Mouse (Mus musculus) induced T-regulatory cell, adult 2 months (primary cell): Measurements from ENCODE around the gene Elk3.

Experiments
- DNase-seq: peaks from one replicate; pipeline ENCODE4 v3.0.0-alpha.2; 2012; ENCODE audit warnings: low read depth

Gene Elk3

GRCm38 (mm10) chr10:93331543-93331942 lies 20.6 kb upstream of the Elk3 start:
- DNase-seq = no peak

- DNase-seq = no peak
These were observed 17.4 kb upstream of the Elk3 start for GRCm38 (mm10) chr10:93328321-93328720.

DNA sequence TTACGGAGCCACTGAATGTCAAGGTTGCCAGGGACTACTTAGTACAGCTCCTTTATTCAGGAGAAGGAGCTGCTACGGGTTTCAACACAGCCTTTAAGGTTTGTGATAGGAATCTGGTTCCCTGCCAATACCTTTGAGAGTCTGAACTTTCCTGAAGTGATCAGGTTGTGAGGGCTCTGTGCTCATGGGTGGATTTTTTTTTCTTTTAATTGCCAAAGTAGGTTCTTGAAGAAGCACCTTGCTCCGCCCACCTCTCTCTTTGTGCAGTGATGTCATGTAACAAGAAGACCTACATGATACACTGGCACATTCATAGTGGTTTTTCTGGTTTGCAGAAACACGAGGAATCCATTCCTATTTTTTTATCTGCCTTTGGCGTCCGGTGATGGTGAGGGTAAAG lies 16.3 kb upstream of the Elk3 start:
- DNase-seq = no peak

DNA sequence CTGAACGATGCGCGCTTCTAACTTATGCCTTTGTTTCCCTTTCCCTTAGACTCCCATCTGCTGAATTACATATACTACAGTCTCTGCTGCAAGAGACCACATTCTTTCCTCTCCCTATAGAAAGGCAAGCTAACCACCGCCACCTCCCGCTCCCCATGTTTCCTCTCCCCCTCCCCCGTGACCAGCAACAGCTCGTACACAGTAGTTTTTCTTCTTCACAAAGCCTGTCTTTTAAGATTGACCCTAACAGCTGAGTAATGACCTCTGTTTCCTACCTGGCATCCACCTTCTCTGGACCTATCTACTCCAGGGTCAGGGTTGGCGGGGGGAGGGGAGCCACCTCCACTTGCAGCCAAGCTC lies 15.8 kb upstream of the Elk3 start:
- no peak for DNase-seq

GRCm38 (mm10) chr10:93325804-93326740 lies 15.1 kb upstream of the Elk3 start:
- DNase-seq = no peak

DNA sequence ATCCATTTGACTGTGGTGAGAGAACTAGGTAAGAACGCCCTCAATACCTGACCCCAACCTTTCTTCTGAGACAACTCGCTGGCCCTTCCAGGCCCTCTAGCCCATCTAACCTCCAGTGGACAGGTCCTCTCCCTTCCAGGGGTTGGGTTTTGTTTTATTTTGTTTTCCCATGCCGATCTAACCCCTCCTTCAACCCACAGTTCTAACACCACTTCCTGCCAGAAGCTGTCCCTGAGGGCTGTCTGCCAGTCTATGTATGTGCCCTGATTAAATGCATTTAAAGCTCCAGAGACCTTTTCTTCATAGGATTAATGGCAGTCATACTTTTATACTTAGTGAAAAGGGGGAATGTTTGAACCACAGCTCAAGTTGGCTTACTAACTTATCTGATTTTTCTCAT lies 14.4 kb upstream of the Elk3 start:
- DNase-seq = peak; percentile 54

GRCm38 (mm10) chr10:93324438-93324837 lies 13.5 kb upstream of the Elk3 start:
- no peak for DNase-seq

DNA sequence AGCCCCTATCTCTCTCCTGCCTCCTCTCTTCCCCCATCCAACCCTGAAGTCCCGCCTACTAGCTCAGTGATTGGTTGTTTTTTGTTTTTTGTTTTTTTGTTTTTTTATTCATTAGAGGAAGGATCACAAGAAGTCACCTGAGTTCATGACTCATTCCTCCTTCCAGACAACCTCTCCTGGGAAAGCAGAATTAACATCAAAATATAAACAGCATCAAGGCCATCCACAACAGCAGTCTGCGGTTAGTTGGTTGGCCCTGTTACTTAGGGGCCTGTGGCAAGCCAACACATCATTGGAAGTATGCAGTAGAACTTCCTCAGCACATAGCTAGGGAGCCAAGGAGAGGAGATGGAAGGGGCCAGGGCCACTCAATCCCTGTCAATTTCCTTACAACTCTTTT lies 12.7 kb upstream of the Elk3 start:
- no peak for DNase-seq

DNA sequence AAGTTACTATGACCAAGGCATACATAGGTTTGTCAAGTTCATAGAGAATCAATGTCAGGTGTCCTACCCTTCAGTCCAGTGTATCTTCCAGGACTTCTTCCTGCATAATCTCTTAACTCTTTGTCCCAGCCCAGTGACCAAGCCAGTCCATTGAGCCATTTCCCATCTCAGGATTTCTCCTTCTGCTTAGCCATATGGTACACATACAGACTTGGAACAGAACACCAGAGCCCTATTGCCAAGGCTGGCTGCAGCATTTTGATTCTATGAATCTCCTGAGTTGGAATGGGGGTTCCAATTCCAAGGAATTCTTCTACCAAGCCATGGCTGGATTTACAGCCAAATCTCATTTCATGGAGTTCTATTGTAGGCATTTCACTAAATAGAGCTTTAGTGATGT lies 10.8 kb upstream of the Elk3 start:
- DNase-seq = no peak

DNA sequence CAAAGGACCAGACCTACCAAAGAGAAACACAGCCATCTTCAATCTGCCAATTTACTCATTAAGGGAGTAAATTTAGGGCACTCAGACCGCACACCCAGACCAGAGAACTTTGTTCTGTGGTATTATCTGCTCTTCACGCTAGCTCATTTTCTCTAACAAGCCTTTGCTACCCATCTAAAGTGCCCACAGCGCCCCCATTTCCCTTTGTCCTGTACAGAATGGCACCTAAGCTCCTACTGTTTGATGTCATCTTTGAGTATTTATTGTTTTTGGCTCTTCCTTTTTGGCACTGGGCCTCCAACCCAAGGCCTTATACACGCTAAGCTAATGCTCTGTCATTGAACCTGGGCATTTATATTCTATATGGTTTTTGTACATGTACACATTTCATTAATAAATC lies 9.2 kb upstream of the Elk3 start:
- no peak for DNase-seq

- no peak for DNase-seq
These were observed 8.7 kb upstream of the Elk3 start for GRCm38 (mm10) chr10:93319526-93320063.

GRCm38 (mm10) chr10:93316909-93317308 lies 6.0 kb upstream of the Elk3 start:
- no peak for DNase-seq

GRCm38 (mm10) chr10:93311576-93311975 lies 641 bp upstream of the Elk3 start:
- DNase-seq = no peak

DNA sequence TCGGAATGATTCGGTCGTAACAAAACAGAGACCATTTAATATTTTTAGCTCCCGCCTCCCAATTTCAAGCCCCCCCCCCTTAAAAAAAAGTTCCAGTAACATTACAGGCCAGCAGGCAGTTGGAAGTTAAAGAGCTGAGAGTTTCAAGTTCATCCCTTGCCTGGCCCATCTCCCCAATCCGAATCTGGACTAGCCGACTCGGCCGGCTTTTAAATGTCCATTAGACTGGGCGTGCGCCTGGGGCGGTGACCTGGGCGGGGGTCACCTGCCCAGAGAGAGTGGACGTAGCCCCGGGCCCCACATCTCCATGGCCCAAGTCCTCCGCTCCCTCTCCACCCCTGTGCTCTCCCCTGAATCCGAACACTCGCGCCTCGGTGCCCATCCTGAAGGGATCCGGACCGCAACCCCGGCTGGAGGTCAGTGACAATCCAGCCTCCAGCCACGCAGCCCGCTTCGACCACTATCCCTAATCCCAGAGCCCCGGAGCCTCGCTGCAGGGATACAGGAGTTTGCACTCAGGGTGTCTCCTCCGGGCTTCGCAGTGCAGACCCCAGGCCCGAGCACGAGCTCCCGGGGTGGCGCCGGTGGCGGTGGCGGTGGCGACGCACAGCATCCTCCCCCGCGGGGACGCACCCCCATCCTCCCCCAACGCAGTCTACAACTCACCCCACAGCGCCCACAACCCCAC lies 857 bp downstream of the Elk3 start:
- no peak for DNase-seq

DNA sequence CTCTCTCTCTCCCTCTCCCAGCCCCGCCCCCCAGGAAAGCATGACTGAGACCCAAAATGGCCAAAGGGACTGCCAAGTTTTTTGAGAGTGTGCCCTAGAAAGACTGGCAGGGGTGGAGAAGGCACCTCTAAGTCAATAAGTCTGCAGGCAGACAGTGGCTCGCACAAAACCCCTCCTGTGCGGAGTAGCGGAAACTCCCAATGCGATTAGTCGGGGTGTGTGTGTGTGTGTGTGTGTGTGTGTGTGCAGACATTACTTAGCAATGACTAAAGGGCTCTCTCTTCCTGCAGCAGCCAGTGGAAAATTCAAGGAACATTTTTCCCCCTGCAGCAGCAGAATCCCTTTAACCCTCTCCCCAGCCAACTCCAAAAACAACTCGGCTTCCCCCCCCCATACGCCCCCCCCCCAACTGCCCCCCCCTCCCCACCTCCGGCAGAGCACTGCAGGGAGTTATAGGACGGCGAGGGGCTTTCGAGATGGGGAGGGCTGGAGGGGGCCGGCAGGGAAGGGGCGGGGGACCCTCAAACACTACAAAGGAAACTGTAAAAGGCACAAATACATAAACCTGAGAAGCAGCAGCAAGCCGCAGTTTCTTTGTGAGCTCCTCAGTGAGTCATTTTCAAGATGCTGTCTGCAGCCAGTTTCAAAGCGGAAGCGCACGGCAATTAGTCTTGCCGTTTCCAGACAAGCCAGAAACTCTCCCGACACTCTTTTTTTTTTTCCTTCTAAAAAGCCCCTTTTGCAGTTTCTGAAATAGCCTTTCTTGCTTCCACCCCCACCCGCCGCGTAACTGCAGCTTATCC lies 1.6 kb downstream of the Elk3 start:
- DNase-seq = peak; percentile 89

- DNase-seq = peak; percentile 51
These were observed 4.6 kb downstream of the Elk3 start for GRCm38 (mm10) chr10:93306367-93306766.

GRCm38 (mm10) chr10:93305946-93306345 lies 5.0 kb downstream of the Elk3 start:
- peak; percentile 63 for DNase-seq

DNA sequence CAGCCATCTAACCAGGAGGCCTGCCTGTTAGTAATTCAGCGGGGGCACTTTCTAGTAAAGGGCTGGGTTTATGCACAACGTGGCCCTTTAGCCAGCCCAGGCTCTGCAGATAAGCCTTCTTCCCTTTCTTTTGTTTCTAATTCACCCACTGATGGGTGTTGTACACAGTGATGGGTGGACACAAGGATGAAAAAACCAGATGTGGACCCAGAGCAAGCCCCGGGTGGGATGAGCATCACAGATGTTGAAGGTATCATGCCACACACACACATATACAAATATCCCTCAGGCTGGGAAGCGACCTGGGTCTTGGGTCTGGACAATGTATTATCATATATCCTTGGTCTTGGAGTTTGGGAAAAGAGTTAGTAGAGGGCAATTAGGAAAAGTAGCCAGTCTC lies 7.7 kb downstream of the Elk3 start:
- DNase-seq = no peak

DNA sequence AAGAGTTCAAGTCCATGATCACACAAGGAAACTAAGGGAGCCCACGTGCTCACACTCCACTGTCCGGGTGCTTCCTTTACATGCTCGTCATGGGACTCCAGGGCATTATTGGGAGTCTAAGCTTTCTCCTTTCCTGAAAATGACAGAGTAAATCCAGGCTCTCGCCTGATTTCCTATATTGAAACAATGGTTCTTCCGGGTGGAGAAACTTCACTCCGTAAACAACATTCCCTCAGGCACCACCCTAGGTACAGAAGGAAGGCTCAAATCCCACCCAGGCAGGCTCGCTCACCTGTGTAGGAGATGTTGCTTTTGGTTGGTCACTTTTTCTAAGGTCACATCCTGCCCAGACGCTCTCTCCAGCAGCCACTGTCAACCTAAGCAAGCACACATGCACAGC lies 9.1 kb downstream of the Elk3 start:
- DNase-seq = no peak

DNA sequence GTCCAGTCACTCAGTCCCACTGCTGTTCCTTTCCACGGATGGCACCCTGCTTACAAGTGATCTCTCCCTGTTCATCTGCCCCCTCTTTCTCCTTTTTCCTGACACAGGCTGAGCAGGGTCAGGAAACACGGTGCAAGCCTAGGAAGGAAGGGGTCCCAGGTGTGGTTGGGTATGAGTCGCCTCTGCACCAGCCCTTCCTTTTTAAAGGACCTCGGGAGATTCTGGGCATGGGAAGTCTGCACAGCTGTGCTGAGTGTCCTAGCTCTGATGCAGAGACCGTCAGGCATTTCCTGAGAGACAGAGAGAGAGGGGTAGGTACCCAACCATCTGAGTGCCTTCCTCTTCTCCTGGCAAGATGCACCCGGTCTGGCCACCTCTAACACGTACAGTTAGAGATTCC lies 12.7 kb downstream of the Elk3 start:
- DNase-seq = no peak

GRCm38 (mm10) chr10:93297774-93298173 lies 13.2 kb downstream of the Elk3 start:
- DNase-seq = peak; percentile 55

- no peak for DNase-seq
These were observed 16.3 kb downstream of the Elk3 start for GRCm38 (mm10) chr10:93294547-93295219.
